Mouse (Mus musculus) myocyte (in vitro differentiated cells): ENCODE results near the gene Zbtb9.

Source experiments
- CEBPB ChIP-seq: IDR thresholded peaks from 2 replicates; pipeline ENCODE4 v1.6.1; 2011; ENCODE audit warnings: mild to moderate bottlenecking, moderate library complexity; ENCODE audit not compliant: poor library complexity, insufficient read depth, severe bottlenecking
- MAX ChIP-seq: IDR thresholded peaks from one replicate; pipeline ENCODE4 v1.6.1; 2011; ENCODE audit warnings: low read depth, mild to moderate bottlenecking, control low read depth
- MYOD1 ChIP-seq, 3 experiments: IDR thresholded peaks; one replicate each; pipeline ENCODE4 v1.6.1; 2011; ENCODE audit warnings: control low read depth in 2 of 3, low read depth in 2 of 3, mild to moderate bottlenecking in 2 of 3, moderate library complexity in 1 of 3; ENCODE audit not compliant: insufficient read length in 2 of 3, control insufficient read depth in 1 of 3
- MYOG ChIP-seq, 3 experiments: IDR thresholded peaks; one replicate each; pipeline ENCODE4 v1.6.1; 2011; ENCODE audit warnings: control low read depth in 2 of 3, low read depth in 2 of 3, mild to moderate bottlenecking in 2 of 3; ENCODE audit not compliant: insufficient read length in 2 of 3, control insufficient read depth in 1 of 3, insufficient read depth in 1 of 3
- POLR2A ChIP-seq: IDR thresholded peaks from one replicate; pipeline ENCODE4 v1.6.1; 2011; ENCODE audit warnings: low read depth, mild to moderate bottlenecking, control low read depth, moderate library complexity; ENCODE audit not compliant: insufficient read length
- POLR2AphosphoS2 ChIP-seq: IDR thresholded peaks from one replicate; pipeline ENCODE4 v1.6.1; 2011; ENCODE audit warnings: low read depth, control low read depth; ENCODE audit not compliant: insufficient read length
- REST ChIP-seq: IDR thresholded peaks from one replicate; pipeline ENCODE4 v1.6.1; 2011; ENCODE audit warnings: mild to moderate bottlenecking, control low read depth, moderate library complexity; ENCODE audit not compliant: insufficient read depth, insufficient read length
- SRF ChIP-seq: IDR thresholded peaks from one replicate; pipeline ENCODE4 v1.6.1; 2011; ENCODE audit warnings: low read depth; ENCODE audit not compliant: control insufficient read depth, insufficient read length
- USF1 ChIP-seq: IDR thresholded peaks from one replicate; pipeline ENCODE4 v1.6.1; 2011; ENCODE audit warnings: low read depth, mild to moderate bottlenecking, control low read depth, moderate library complexity

GRCm38 (mm10) chr17:27027460-27028283 lies 54.7 kb downstream of the Zbtb9 start:
- TF ChIP-seq MAX = no peak
- no peak for TF ChIP-seq POLR2A
- no peak for TF ChIP-seq POLR2AphosphoS2
- no peak for TF ChIP-seq USF1
- TF ChIP-seq SRF = no peak
- TF ChIP-seq MYOD1 (IDR thresholded peaks at IDR 0.05; ENCODE audit: control insufficient read depth in 1 of 3, insufficient read length in 2 of 3, low read depth in 2 of 3) = no peak
- no peak for TF ChIP-seq CEBPB
- TF ChIP-seq MYOG (IDR thresholded peaks at IDR 0.05; ENCODE audit: control insufficient read depth in 1 of 3, insufficient read depth in 1 of 3, insufficient read length in 2 of 3, low read depth in 2 of 3) = no peak
- no peak for TF ChIP-seq REST
